Mouse (Mus musculus): ENCODE results near the gene Kansl2. TPM values are rescaled to one million over a fixed set of nuclear protein-coding genes. Genes with fewer than 3 reads are reported as not detected.

The Kansl2 gene
- polyA plus RNA-seq, 1 experiment from 2014 or later: 99.5 TPM

DNA sequence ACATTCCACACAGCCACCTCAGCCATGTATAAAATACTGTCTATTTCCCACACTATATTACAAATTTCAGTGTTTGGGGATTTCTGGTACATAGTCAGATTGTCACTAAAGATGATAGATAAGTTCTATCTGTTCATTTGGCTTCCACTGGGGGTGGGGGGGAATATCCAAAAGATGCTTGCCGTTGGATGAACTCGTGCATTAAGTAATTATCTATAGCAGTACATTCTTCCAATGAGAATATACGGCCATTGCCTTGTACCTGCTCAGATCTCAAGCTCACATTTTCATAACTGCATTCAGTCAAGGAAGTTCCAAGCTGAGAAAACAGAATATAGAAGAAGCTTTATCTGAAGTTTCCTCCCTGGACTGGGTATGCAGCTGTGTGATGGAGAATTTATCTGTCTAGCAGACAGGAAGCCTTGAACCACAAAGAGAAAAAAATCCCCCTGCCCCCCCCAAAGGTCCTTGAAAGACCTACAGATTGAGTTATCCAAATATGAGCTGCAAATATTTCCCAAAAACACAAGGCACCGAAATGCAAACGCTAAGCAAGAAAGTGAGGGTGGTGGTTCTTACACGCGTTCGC, 47.5 kb downstream of the Kansl2 start:
- no peak overlapping the region for H3K9ac ChIP-seq
- H3K27me3 ChIP-seq (ENCODE audit: control insufficient read depth, insufficient read depth, low read length): no peaks in the 10 kb centered on the region
- no peak for ATAC-seq (ENCODE audit: low FRiP score)
- no peaks in the 10 kb centered on the region for H3K9me3 ChIP-seq (ENCODE audit: control insufficient read depth, low read length)
- H3K27ac ChIP-seq: no peak overlapping the region
- no peaks in the 10 kb centered on the region for H3K4me1 ChIP-seq (replicated peaks; ENCODE audit: control insufficient read depth, insufficient read depth, low read length)
- H3K36me3 ChIP-seq (replicated peaks; ENCODE audit: control insufficient read depth, insufficient read depth): no peaks in the 10 kb centered on the region
- no peak overlapping the region for H3K4me3 ChIP-seq (replicated peaks; ENCODE audit: low read length)
- 95% methylated on average over 8 of the region's 8 CpGs for WGBS
- H3K4me2 ChIP-seq (replicated peaks): no peak overlapping the region
- DNase-seq (ENCODE audit: low spot score): no peak

DNA sequence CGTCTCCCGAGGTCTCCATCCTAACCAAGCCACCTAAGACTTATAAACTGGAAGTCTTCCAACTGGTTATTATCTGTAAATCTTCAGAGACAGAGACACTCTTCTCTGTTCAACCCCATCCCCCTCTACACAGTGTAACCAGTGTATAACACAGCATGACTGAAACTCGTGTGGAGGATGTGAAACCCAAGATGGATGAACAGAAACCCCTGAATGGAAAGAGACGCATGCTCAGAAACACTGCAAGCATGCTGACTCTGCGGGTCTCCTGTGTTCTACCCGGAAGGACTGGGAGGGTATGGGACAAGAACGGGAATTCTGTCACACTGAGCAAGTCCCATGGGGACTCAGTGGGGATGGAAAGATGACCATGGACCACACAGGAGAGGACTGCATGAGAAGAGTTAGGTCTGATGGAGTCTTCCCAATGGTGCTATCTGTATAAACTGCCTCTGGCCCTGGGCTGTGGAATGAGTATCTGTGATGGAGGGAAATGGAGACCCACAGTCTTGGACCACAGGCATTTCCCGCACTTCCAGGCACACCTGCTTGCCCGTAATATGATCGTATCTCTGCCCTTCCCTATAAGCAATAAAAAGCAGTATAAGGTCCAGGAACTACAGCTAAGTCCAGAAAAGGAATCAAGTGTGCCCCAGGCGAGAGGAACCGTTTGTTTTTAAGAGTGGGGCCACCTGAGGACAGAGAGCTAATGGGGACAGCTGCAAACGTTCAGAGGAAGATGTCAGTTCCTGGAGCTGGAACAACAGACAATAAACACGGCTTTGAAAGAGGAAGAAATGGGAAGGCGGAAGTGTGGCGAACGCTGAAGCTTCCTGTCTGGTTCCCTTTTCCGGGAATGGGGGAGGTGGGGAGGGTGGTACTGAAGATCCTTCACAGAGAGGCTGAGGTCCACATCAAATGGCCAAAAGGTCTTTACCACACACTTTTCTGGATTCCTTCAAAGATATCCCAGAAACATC, 49.9 kb downstream of the Kansl2 start:
- DNase-seq (ENCODE audit: low spot score) (no peak), ATAC-seq (ENCODE audit: low FRiP score) (no peak)
- Histone ChIP-seq H3K27ac (no peak overlapping the region), H3K4me2 (replicated peaks) (no peak overlapping the region), H3K27me3 (ENCODE audit: control insufficient read depth, insufficient read depth, low read length) (no peaks in the 10 kb centered on the region), H3K36me3 (replicated peaks; ENCODE audit: control insufficient read depth, insufficient read depth) (no peaks in the 10 kb centered on the region), H3K9ac (no peak overlapping the region), H3K9me3 (ENCODE audit: control insufficient read depth, low read length) (no peaks in the 10 kb centered on the region), H3K4me3 (replicated peaks; ENCODE audit: low read length) (no peak overlapping the region), H3K4me1 (replicated peaks; ENCODE audit: control insufficient read depth, insufficient read depth, low read length) (no peaks in the 10 kb centered on the region)
- 74% methylated on average over 18 of the region's 18 CpGs for WGBS

DNA sequence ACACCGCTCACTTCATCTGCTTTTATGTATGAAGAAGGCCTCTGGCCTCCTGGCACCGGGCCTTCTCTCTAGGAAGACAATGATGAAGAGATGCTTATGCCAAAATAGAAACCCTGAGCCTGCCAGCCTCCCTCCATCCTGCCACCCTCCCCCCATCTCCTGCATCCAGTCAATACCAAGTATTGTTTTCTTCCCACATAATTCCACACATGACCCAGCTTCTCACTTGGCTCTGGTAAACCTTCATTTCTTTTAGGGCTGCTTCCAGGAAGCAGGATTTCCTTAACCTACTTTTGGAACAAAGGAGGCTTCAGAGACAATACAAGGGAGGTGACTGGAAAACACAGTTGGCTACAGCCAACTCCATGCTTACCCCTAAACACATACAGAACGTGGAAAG, 51.4 kb downstream of the Kansl2 start, which contains the start of gene Lalba:
Lalba (minus strand) TSS at position 21 of the 400 bp plus-strand sequence.
- H3K4me1 ChIP-seq (replicated peaks; ENCODE audit: control insufficient read depth, insufficient read depth, low read length): no peaks in the 10 kb centered on the region
- no peak for DNase-seq (ENCODE audit: low spot score)
- H3K27me3 ChIP-seq (ENCODE audit: control insufficient read depth, insufficient read depth, low read length): no peaks in the 10 kb centered on the region
- no peaks in the 10 kb centered on the region for H3K36me3 ChIP-seq (replicated peaks; ENCODE audit: control insufficient read depth, insufficient read depth)
- no peak for ATAC-seq (ENCODE audit: low FRiP score)
- no peak within 1 kb of the TSS for H3K4me2 ChIP-seq (replicated peaks)
- H3K9ac ChIP-seq: no peak within 1 kb of the TSS
- no peaks in the 10 kb centered on the region for H3K9me3 ChIP-seq (ENCODE audit: control insufficient read depth, low read length)
- H3K27ac ChIP-seq: no peak within 1 kb of the TSS
- no peak within 1 kb of the TSS for H3K4me3 ChIP-seq (replicated peaks; ENCODE audit: low read length)
- WGBS: 59% methylated on average over 3 of the region's 3 CpGs

DNA sequence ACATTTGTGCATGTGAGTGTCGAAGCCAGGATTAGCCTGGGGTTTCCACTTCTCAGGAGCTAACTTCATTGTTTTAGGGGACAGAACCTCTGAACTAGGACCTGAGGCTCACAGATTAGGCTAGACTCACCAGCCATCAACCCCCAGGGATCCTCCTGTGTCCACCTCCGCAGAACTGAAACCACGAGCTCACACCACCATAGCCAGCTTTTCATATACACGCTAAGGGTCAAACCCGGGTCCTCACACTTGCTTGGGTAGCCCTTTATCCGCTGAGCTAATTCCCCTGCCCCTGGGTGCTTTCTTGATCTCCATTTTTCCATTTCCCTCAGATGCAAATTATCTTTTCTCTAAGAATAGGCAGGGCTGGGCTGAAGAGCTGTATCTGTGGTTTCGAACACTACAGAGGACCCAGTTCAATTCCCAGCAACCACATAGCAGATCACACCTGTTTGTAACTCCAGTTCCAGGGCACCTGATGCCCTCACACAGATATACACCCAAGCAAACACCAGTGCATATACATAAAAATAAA, 54.4 kb downstream of the Kansl2 start:
- 78% methylated on average over 7 of the region's 7 CpGs for WGBS

DNA sequence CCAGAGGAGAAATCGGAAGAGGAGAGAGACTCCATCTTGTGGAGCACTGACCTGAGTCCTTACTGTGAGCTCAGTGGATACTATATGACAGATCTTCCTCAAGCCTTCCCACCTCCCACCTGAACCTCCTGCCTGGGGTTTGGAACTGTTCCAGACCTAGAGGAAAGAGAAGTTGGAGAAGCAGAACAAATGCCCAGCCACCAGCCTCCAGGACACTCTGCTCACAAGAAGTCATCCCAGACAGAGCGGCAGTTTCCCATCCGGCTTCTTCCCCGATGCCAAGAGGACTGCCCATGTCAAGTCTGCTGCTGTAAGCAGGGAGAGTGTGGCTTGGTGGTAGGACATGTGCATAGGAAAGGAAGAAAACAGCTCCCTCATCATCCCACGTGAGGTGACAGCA, 57.8 kb downstream of the Kansl2 start:
- no peak overlapping the region for H3K4me2 ChIP-seq (replicated peaks)
- 82% methylated on average over 5 of the region's 5 CpGs for WGBS
- DNase-seq (ENCODE audit: low spot score) (no peak), ATAC-seq (ENCODE audit: low FRiP score) (no peak)
- H3K4me1 ChIP-seq (replicated peaks; ENCODE audit: control insufficient read depth, insufficient read depth, low read length): no peaks in the 10 kb centered on the region
- no peaks in the 10 kb centered on the region for H3K36me3 ChIP-seq (replicated peaks; ENCODE audit: control insufficient read depth, insufficient read depth)
- no peaks in the 10 kb centered on the region for H3K9me3 ChIP-seq (ENCODE audit: control insufficient read depth, low read length)
- H3K27me3 ChIP-seq (ENCODE audit: control insufficient read depth, insufficient read depth, low read length): no peaks in the 10 kb centered on the region
- H3K27ac ChIP-seq: no peak overlapping the region
- H3K4me3 ChIP-seq (replicated peaks; ENCODE audit: low read length): no peak overlapping the region
- H3K9ac ChIP-seq: no peak overlapping the region

More for the DNA sequence above, 54.4 kb downstream of the Kansl2 start:
- Histone ChIP-seq H3K27ac (no peak overlapping the region), H3K36me3 (replicated peaks; ENCODE audit: control insufficient read depth, insufficient read depth) (no peaks in the 10 kb centered on the region), H3K4me1 (replicated peaks; ENCODE audit: control insufficient read depth, insufficient read depth, low read length) (no peaks in the 10 kb centered on the region), H3K9me3 (ENCODE audit: control insufficient read depth, low read length) (no peaks in the 10 kb centered on the region), H3K27me3 (ENCODE audit: control insufficient read depth, insufficient read depth, low read length) (no peaks in the 10 kb centered on the region), H3K4me2 (replicated peaks) (no peak overlapping the region), H3K9ac (no peak overlapping the region), H3K4me3 (replicated peaks; ENCODE audit: low read length) (no peak overlapping the region)
- DNase-seq (ENCODE audit: low spot score): no peak
- ATAC-seq (ENCODE audit: low FRiP score): no peak

DNA sequence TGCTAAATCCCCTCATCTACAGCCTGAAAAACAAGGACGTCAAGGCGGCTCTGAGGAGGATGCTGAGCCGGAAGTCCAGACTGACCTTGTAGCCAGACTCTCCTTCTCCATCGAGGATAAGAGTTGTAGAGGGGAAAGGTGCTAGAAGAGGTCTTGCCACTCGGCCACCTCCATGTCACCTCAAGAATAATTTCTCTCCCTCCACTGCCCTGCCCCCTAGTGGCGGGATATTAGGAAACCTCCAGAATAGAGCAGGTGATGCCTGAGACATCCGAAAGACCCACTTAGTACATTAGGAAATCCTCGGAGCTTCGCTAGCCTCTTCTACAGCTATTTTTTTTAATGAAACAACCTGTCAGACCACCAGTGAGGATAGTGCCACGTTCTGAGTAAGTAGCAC, 58.7 kb downstream of the Kansl2 start:
- no peaks in the 10 kb centered on the region for H3K9me3 ChIP-seq (ENCODE audit: control insufficient read depth, low read length)
- 59% methylated on average over 10 of the region's 10 CpGs for WGBS
- DNase-seq (ENCODE audit: low spot score) (no peak), ATAC-seq (ENCODE audit: low FRiP score) (no peak)
- no peaks in the 10 kb centered on the region for H3K27me3 ChIP-seq (ENCODE audit: control insufficient read depth, insufficient read depth, low read length)
- no peak overlapping the region for H3K4me2 ChIP-seq (replicated peaks)
- H3K4me3 ChIP-seq (replicated peaks; ENCODE audit: low read length): no peak overlapping the region
- no peaks in the 10 kb centered on the region for H3K4me1 ChIP-seq (replicated peaks; ENCODE audit: control insufficient read depth, insufficient read depth, low read length)
- H3K9ac ChIP-seq: no peak overlapping the region
- H3K36me3 ChIP-seq (replicated peaks; ENCODE audit: control insufficient read depth, insufficient read depth): no peaks in the 10 kb centered on the region
- H3K27ac ChIP-seq: no peak overlapping the region

DNA sequence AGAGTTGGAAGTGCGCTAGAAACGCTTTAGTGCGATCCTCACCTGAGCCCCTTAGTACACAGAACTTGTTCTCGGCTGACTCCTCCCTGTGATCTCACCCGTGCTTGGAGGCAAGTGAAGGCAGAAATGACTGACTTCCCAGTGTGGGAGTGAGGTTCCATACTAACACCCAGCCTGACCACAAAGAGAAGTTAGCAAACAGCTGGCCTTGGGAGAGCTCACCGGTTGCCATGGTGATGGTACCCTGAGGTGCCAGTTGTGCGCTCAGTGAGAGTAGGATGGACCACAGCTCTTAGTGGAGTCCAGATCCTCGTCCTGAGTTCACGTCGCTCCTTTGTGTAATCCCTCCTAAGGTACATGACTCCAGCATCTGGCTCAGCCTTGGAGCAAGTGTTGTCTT, 59.1 kb downstream of the Kansl2 start:
- Histone ChIP-seq H3K36me3 (replicated peaks; ENCODE audit: control insufficient read depth, insufficient read depth) (no peaks in the 10 kb centered on the region), H3K4me3 (replicated peaks; ENCODE audit: low read length) (no peak overlapping the region), H3K4me2 (replicated peaks) (no peak overlapping the region), H3K27me3 (ENCODE audit: control insufficient read depth, insufficient read depth, low read length) (no peaks in the 10 kb centered on the region), H3K9ac (no peak overlapping the region), H3K9me3 (ENCODE audit: control insufficient read depth, low read length) (no peaks in the 10 kb centered on the region), H3K4me1 (replicated peaks; ENCODE audit: control insufficient read depth, insufficient read depth, low read length) (no peaks in the 10 kb centered on the region), H3K27ac (no peak overlapping the region)
- WGBS: 81% methylated on average over 10 of the region's 10 CpGs
- ATAC-seq (ENCODE audit: low FRiP score): no peak
- no peak for DNase-seq (ENCODE audit: low spot score)

DNA sequence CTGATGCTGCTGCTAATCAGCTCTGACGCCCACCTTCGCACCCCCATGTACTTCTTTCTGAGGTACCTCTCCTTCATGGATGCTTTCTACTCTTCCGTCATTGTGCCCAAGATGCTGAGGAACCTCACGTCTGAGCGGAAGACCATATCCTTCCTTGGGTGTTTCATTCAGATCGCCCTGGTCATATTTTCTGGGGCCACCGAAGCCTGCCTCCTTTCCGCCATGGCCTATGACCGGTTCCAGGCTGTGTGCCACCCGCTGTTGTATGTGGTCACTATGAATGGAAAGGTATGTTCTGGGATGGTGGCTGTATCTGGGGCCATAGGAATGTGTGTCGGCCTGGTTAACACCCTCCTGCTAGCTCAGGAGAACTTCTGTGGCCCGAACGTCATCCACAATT, 62.5 kb downstream of the Kansl2 start:
- Histone ChIP-seq H3K9me3 (ENCODE audit: control insufficient read depth, low read length) (no peaks in the 10 kb centered on the region), H3K4me3 (replicated peaks; ENCODE audit: low read length) (no peak overlapping the region), H3K36me3 (replicated peaks; ENCODE audit: control insufficient read depth, insufficient read depth) (no peaks in the 10 kb centered on the region), H3K4me1 (replicated peaks; ENCODE audit: control insufficient read depth, insufficient read depth, low read length) (no peaks in the 10 kb centered on the region), H3K4me2 (replicated peaks) (no peak overlapping the region), H3K27me3 (ENCODE audit: control insufficient read depth, insufficient read depth, low read length) (no peaks in the 10 kb centered on the region), H3K9ac (no peak overlapping the region), H3K27ac (no peak overlapping the region)
- no peak for DNase-seq (ENCODE audit: low spot score)
- WGBS: 92% methylated on average over 13 of the region's 13 CpGs
- no peak for ATAC-seq (ENCODE audit: low FRiP score)

DNA sequence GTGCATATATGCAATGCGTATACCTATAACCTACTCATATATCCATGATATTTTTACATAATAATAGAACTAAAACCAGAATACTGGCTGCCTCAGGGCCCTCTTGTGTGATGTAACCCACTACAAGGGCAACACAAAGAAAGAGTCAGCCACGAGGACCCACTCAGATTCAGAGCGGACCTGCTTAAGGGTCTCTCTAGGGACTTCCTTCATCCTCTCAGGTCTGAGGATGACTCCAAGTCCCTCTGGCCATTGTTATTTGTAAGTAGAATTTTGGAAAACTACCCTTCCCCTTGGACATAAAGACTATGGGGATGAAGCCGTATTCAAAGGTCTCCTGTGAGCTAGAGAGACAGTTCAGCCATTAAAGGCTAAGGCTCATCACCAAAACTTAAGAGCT, 64.5 kb downstream of the Kansl2 start, which contains the start of gene OR5BS1P:
OR5BS1P (plus strand) TSS at position 301 of the 400 bp plus-strand sequence.
- Histone ChIP-seq H3K9me3 (ENCODE audit: control insufficient read depth, low read length) (no peaks in the 10 kb centered on the region), H3K4me1 (replicated peaks; ENCODE audit: control insufficient read depth, insufficient read depth, low read length) (no peaks in the 10 kb centered on the region), H3K4me2 (replicated peaks) (no peak within 1 kb of the TSS), H3K36me3 (replicated peaks; ENCODE audit: control insufficient read depth, insufficient read depth) (no peaks in the 10 kb centered on the region), H3K9ac (no peak within 1 kb of the TSS), H3K27me3 (ENCODE audit: control insufficient read depth, insufficient read depth, low read length) (no peaks in the 10 kb centered on the region), H3K27ac (no peak within 1 kb of the TSS), H3K4me3 (replicated peaks; ENCODE audit: low read length) (no peak within 1 kb of the TSS)
- 94% methylated on average over 4 of the region's 4 CpGs for WGBS
- no peak for ATAC-seq (ENCODE audit: low FRiP score)
- no peak for DNase-seq (ENCODE audit: low spot score)

Data from hindbrain, embryonic 14.5 days (tissue).